Mouse (Mus musculus) cerebellum, adult (tissue): ENCODE results near the gene Btbd7.
A peak's percentile ranks its signal among the peaks of the same experiment; 100 is the strongest.

Experiments used
- ATAC-seq: cut with Nextera tagmentation; 2 replicates; pipeline ENCODE4 v1.9.2; 2017; ENCODE audit warnings: mild to moderate bottlenecking, moderate library complexity, mixed read lengths; ENCODE audit not compliant: insufficient number of reproducible peaks, low FRiP score, low TSS enrichment

Gene Btbd7

GRCm38 (mm10) chr12:102784899-102785592 lies 93.2 kb downstream of the Btbd7 start:
- ATAC-seq: no peak

- ATAC-seq: no peak
Observed at GRCm38 (mm10) chr12:102782841-102783240, 95.4 kb downstream of the Btbd7 start.

GRCm38 (mm10) chr12:102779452-102779851 lies 98.8 kb downstream of the Btbd7 start:
- no peak for ATAC-seq

GRCm38 (mm10) chr12:102778151-102778550 lies 100.1 kb downstream of the Btbd7 start:
- ATAC-seq: no peak

- no peak for ATAC-seq
Observed at GRCm38 (mm10) chr12:102776035-102776434, 102.2 kb downstream of the Btbd7 start.

GRCm38 (mm10) chr12:102772676-102773075 lies 105.6 kb downstream of the Btbd7 start:
- ATAC-seq: no peak

GRCm38 (mm10) chr12:102771601-102772000 lies 106.7 kb downstream of the Btbd7 start:
- no peak for ATAC-seq

- no peak for ATAC-seq
Observed at GRCm38 (mm10) chr12:102769000-102769399, 109.3 kb downstream of the Btbd7 start.

- ATAC-seq: no peak
Observed at GRCm38 (mm10) chr12:102763696-102764095, 114.6 kb downstream of the Btbd7 start.

GRCm38 (mm10) chr12:102761668-102762067 lies 116.6 kb downstream of the Btbd7 start:
- ATAC-seq: no peak

- no peak for ATAC-seq
Observed at GRCm38 (mm10) chr12:102758936-102759335, 119.3 kb downstream of the Btbd7 start.

- no peak for ATAC-seq
Observed at GRCm38 (mm10) chr12:102758403-102758756, 119.9 kb downstream of the Btbd7 start, which contains the start of gene Gm20604. Gm20604 (minus strand) TSS chr12:102758672.

- ATAC-seq: peak; percentile 97
Observed at GRCm38 (mm10) chr12:102757689-102758402, 120.4 kb downstream of the Btbd7 start, which contains the start of the genes Gm28051, Gon7 and Ubr7. Gm28051 (minus strand) TSS chr12:102757765. Gon7 (minus strand) TSS chr12:102757803. Ubr7 (plus strand) TSS chr12:102757967.

GRCm38 (mm10) chr12:102757055-102757688 lies 121.1 kb downstream of the Btbd7 start:
- ATAC-seq: peak; percentile 85

GRCm38 (mm10) chr12:102756304-102756703 lies 122.0 kb downstream of the Btbd7 start:
- no peak for ATAC-seq

GRCm38 (mm10) chr12:102748256-102748655 lies 130.0 kb downstream of the Btbd7 start:
- ATAC-seq: no peak

GRCm38 (mm10) chr12:102744839-102745238 lies 133.4 kb downstream of the Btbd7 start:
- ATAC-seq: no peak

- ATAC-seq: peak; percentile 95
Observed at GRCm38 (mm10) chr12:102743589-102744574, 134.4 kb downstream of the Btbd7 start, which contains the start of the genes Moap1 and Tmem251. Moap1 (minus strand) TSS chr12:102743661. Tmem251 (plus strand) TSS chr12:102743762.

- peak; percentile 65 for ATAC-seq
Observed at GRCm38 (mm10) chr12:102743036-102743588, 135.2 kb downstream of the Btbd7 start.
